Mouse (Mus musculus): ENCODE data around the gene Atp8a1.

Atp8a1 gene

DNA sequence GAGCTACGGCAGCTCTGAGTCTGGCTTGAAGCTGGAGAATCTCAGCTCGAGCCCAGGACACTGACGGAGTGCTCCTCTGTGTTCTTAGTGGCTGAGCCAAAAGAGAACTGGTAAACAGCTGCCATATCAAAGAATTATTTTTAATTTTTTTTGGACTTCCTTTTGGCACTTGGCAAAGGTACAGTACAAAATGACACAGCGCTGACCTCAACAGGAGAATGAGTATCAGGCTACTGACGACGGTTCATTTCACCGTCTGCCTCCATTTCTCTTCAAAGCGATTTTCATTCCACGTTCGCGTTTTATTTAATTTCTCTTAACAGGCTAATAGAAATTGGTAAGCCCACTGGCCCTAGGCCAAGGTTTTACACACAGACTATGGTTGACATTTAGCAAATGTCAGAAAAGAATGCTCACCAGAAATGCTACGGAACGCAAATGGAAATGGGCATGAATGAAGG is 177.8 kb downstream of the Atp8a1 start:
- DNase-seq: peak; percentile 50

DNA sequence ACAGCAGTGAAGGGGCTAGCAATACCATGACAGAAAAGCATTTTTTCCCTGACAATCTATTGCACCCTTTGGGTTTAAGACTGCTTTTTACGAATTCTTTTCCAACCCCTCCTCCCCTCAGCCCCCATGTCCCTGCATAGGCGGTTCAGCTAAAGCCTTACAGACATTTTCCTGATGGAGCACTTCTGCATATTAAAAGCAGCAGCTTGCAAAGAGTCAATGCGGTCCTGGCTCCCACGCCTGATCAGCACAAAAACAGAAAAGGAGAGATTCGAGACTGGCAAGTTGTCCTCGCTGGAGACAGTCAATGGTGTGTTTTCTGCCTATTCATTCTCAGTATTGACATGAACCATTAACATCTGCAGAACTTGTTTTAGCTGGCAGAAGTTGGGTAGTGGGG is 184.5 kb downstream of the Atp8a1 start:
- no peak for DNase-seq

DNA sequence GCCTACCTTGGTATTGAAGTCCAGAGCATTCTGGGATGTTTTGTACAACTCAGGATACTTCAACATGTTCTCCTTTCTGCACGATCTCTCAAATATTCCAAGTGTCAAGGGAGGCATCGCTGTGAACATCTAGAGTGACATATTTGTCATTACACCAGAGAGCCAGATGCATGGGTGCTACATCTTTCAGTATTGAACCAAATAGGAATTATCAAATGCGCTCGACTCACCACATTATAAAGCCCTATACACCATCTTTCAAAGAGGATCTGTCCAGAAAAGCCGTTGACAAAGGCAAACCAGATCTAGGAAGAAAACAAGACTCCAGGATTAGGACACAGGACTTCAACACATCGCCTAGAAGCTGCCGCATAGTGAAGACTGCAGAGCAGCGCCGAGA is 187.4 kb downstream of the Atp8a1 start:
- no peak for DNase-seq

- DNase-seq: no peak
These were observed 190.4 kb downstream of the Atp8a1 start for GRCm38 (mm10) chr5:67656821-67657259.

GRCm38 (mm10) chr5:67655696-67656519 is 191.3 kb downstream of the Atp8a1 start:
- DNase-seq: no peak

DNA sequence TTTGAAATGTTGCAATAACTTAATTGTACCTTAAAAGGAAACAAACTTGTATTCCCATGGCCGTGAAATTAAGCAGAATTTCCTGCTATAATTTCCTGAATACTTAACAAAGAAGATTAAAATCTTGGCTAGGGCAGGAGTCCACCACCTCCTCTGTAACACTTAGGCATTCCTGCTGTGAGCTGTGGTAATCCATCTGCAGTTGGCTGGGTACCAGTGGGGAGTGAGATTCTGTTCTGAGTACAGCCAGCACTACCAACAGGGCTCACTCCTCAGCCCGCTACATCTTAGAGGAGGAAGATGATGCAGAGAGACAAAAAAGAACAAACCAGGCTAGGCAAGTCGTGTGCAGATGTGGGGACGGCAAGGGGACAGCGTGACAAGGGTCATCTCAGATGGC is 192.7 kb downstream of the Atp8a1 start:
- no peak for DNase-seq

- no peak for DNase-seq
These were observed 193.7 kb downstream of the Atp8a1 start for GRCm38 (mm10) chr5:67653543-67653942.

GRCm38 (mm10) chr5:67652468-67652867 is 194.8 kb downstream of the Atp8a1 start:
- no peak for DNase-seq

DNA sequence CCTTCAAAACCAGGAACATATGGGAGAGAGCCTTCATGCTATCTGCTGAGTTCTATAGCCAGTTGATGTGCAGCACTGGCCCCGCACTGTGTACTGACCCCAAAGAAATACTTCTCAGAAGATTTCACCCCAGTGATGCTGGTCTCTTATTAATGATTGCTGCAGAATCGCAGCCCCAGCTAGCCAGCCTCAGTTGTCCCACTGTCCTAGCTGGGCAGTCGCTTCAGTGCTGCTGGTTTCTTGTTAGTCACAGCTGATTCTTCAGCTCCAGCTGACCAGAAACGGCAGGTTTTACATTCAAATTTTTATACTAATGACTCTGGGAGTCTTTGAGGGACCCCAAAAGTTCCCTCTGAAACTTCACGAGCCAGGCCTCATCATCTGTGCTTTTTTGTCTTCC is 197.2 kb downstream of the Atp8a1 start:
- DNase-seq: no peak

GRCm38 (mm10) chr5:67649156-67649555 is 198.1 kb downstream of the Atp8a1 start:
- no peak for DNase-seq

GRCm38 (mm10) chr5:67647568-67647967 is 199.7 kb downstream of the Atp8a1 start:
- DNase-seq: peak; percentile 20

DNA sequence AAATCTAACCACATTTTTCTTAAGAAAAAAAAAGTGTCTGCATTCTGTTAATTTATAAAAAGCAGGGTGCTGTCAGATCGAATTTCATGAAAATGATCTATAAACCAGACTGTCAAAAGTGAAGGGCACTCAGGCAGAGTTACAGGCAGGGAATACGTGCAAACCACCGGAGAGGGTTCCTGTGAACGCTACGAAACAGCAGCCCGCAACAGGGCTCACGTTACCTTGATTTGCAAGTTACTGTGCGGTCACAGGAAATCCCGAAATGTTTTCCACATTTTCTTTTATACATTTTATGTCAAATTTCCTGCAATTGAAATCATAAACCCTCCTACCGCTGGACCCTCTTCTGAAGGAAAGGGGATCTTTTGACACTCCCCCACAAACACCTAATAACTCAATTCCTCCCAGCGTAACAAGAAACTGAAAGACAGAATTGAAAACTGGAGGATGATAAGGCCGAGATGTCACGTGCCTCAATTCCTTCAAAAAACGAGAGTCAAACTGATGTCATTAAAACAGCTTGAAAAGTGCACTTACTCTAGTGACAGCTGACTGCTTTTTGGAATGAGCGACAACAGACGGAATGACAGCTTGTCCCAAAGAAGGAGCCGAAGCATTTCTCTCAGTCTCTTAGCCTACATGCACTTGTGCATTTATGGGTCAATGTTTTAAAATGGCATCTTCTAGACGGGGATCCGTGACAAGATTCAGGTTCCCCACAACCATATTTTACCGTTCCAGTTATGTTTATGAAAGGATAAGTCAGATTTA is 200.3 kb downstream of the Atp8a1 start:
- DNase-seq: no peak

DNA sequence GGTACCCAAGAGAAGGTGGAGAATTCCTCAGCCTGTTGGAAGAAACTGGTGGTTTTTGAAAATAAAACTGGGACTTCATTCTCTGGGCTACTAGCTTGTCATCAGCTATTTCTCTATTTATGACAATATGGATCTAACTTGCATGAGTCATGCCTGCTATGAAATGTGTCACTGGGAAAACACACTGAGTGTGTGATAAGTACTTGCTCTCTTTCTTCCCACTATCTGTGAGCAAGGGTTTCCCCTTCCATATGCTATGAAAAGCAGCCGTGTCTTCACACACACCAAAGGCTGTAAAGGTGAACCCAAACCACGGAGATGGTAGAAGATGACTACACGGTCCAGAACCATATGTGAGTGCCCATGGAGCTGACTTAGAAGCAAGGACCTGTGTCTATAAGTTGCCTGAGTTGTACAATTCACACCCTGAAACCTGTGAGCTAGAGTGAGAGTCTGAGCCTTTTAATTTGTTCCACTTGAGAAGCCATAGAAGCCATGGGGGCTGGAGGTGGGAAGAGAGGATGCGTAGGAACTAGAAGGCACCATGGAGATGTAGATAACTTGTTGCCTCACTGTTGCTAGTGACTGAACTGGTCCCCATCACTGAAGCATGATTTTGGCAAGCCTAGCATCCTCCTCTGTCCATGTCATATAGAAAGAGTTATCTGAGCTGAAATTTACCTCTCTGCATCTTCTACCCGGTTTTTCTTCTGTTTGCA is 203.5 kb downstream of the Atp8a1 start:
- no peak for DNase-seq

- no peak for DNase-seq
These were observed 205.7 kb downstream of the Atp8a1 start for GRCm38 (mm10) chr5:67641406-67642120.

DNA sequence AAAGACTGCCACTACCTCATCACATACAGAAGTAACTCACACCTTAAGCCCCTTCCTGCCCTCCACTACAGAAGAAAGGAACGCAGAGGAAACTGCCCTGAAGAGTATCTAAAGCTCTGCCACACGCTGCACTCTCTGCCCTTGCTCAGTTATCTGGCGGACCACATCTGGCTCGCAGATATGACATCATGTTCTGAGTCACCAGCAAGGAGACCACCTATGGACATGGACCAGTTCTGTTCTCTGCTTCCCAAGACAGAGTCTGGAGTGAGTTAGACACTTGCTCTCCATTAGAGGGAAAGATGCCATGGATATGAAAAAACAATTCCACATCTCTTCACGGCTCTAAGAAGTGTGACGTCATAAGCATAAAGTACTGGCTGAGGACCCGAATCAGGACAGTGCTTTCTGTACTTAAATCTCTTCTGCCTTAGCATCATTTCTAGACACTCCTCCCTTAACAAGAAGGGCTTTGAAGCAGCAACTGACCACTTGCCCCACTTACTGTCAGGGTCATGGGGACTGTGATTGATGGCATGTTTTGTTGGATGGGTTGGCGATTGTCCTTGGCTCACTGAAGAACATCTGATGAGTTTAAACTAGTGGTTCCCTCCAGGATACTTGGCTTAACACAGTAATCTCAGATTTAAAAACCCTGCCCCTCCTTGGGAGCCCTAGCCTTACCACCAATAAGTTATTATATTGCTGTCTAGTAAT is 206.5 kb downstream of the Atp8a1 start:
- DNase-seq: no peak

DNA sequence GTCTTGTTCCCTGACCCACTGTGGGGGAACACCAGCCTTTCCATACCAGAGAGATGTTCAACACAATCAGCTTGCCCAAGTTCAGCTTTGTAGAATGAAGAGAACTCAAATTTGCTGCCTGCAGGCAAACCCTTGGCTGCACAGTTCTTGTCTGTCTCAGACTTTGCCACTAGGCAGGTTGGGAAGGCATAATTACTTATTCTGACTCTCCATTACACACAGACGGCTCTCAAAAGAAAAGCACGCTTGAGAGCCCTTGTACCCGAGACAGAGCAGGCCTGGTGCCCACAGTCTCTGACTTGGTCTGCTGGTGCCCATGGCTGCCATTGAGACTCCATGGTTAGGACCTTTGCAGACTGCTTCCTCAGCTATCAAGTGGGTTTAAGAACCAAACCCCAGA is 212.9 kb downstream of the Atp8a1 start:
- no peak for DNase-seq

- DNase-seq: no peak
These were observed 213.4 kb downstream of the Atp8a1 start for GRCm38 (mm10) chr5:67633831-67634268.

DNA sequence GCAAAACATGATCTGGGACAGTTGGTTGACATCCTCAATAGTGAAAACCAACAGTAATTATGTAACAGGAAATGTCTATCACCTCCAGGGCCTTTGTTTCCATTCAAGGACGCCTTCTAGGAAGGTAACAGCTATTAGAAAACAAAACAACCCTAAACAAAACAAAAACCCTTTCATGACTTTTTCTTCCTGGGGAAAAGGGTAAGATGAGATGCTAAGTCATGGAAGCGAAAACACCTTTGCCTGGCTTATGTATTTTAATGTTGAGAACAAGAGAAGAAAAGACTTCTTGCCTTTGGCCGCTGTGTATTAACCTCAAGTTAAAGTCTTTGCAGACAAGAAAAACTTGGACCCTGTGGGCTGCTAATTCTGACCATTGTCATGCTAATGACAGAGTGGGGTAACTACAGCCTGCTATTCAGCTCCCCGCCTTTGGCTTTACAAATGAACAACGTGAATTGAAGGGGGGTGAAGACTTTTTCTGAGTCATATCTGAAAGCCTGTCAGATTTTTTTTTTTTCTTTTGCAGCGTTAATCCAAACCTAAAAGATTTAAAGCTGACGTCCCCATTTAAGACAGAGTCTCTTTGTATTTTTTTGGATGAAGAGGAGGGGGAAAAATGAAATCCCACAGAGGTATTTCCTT is 214.0 kb downstream of the Atp8a1 start:
- no peak for DNase-seq

DNA sequence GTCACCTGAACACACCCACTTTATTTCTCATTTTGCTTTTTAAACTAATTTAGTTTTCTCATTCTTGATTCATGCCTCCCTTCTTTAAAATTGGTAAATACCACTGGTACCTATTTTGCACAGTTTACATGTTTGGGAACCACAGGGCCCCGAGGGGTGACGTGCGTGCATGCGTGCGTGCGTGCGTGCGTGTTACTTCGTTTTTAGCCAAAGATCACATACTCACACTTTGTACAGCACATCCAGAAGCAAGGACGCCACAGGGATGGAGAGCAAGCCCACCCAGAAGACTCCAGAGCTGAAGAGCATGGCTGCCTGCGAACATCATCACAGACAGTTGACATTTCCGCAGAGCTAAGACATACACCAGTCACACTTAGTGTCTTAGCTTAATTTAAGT is 216.0 kb downstream of the Atp8a1 start:
- DNase-seq: no peak

DNA sequence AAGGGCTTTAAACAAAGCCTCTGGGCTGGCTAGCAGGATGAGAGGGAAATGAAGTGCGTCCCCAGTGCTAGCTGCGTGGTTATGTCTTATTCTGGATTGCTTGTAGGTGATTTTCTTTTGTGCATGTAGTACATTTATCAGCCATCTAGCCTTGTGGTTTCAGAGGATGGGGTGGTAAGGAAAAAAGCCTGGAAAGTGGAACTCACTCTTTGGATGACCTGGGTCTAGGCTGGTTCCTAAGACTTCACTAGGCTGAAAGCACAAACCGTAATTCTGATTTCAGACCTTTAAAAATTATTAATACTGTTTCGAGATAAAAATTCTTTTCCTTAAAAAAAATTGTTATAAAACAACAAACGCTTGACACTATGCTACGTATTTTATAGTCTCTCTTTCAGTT is 217.4 kb downstream of the Atp8a1 start:
- DNase-seq: no peak

DNA sequence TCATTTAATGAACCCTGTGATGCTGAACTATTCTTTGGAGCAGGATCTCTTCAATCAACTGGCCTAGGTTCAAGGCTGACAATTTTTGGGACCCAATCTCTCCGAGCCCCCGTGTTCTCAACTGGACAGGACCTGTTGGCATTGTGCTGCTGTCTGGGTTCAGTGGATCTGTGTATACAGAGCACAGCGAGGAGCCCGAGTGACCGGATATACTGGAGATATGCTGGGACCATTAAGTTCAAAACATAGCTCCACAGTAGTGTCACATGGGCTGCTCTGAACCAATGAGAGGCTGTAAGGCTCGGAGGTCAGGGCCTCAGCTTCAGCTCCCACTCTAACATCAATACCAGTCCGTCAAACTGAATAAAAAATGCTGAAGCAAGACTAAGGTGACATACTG is 217.8 kb downstream of the Atp8a1 start:
- DNase-seq: no peak
